Mouse (Mus musculus) ES-E14 (cell line): ENCODE data around the gene Wap. TPM values are rescaled to one million over a fixed set of nuclear protein-coding genes. Genes with fewer than 3 reads are reported as not detected.

ENCODE experiments used
- DNase-seq: peaks from one replicate; pipeline ENCODE4 v3.0.0-alpha.2; 2013; ENCODE audit warnings: low read depth, low spot score
- H3K27ac ChIP-seq: 2 replicates; pipeline ENCODE4 v1.5.1; 2012; ENCODE audit warnings: low read depth, mild to moderate bottlenecking, low read length, moderate library complexity, mixed read lengths; ENCODE audit not compliant: poor library complexity, insufficient read depth, severe bottlenecking
- H3K36me3 ChIP-seq: 2 replicates; pipeline ENCODE4 v1.6.1; 2012; ENCODE audit warnings: mild to moderate bottlenecking, low read length, moderate library complexity, mixed read lengths; ENCODE audit not compliant: control insufficient read depth, poor library complexity, insufficient read depth, severe bottlenecking
- H3K4me1 ChIP-seq, 2 experiments: fragments of 150-350 bp in 1 of 2; sonication (generic) in 1 of 2; 2 replicates each; pipeline ENCODE4 v1.6.1; 2012; ENCODE audit warnings: low read length in 2 of 2, mild to moderate bottlenecking in 1 of 2, mixed read lengths in 1 of 2; ENCODE audit not compliant: control insufficient read depth in 2 of 2, insufficient read depth in 2 of 2, poor library complexity in 1 of 2
- H3K4me3 ChIP-seq, 2 experiments: fragments of 150-350 bp in 1 of 2; sonication (generic) in 1 of 2; 2 replicates each; pipeline ENCODE4 v1.5.1; 2012; ENCODE audit warnings: low read length in 2 of 2, low read depth in 1 of 2, mild to moderate bottlenecking in 1 of 2, mixed read lengths in 1 of 2; ENCODE audit not compliant: insufficient read depth in 1 of 2, poor library complexity in 1 of 2, severe bottlenecking in 1 of 2
- H3K9ac ChIP-seq: 2 replicates; pipeline ENCODE4 v1.6.1; 2012; ENCODE audit warnings: low read depth, mild to moderate bottlenecking, low read length, mixed read lengths; ENCODE audit not compliant: poor library complexity, insufficient read depth, severe bottlenecking
- H3K9me3 ChIP-seq: fragments of 150-350 bp; sonication (generic); 2 replicates; pipeline ENCODE4 v1.6.1; 2012; ENCODE audit warnings: low read depth, mild to moderate bottlenecking, low read length; ENCODE audit not compliant: control insufficient read depth, insufficient read depth
- CHD2 ChIP-seq: IDR thresholded peaks from 2 replicates; pipeline ENCODE4 v1.6.1; 2014; ENCODE audit warnings: mild to moderate bottlenecking, low read depth, low read length, inconsistent platforms
- HCFC1 ChIP-seq: IDR thresholded peaks from 2 replicates; pipeline ENCODE4 v1.6.1; 2012; ENCODE audit warnings: low read length, inconsistent platforms, borderline replicate concordance; ENCODE audit not compliant: insufficient read depth
- MAFK ChIP-seq: IDR thresholded peaks from 2 replicates; pipeline ENCODE4 v1.6.1; 2014; ENCODE audit warnings: mild to moderate bottlenecking, low read depth, low read length, inconsistent platforms; ENCODE audit not compliant: insufficient read depth
- ZC3H11A ChIP-seq: IDR thresholded peaks from 2 replicates; pipeline ENCODE4 v1.6.1; 2012; ENCODE audit warnings: low read depth, mild to moderate bottlenecking, inconsistent platforms, low read length, borderline replicate concordance
- ZNF384 ChIP-seq: IDR thresholded peaks from 2 replicates; pipeline ENCODE4 v1.6.1; 2012; ENCODE audit warnings: low read depth, low read length, inconsistent platforms
- in situ Hi-C, 2 experiments: fragments of 600-800 bp; cut with MboI; formaldehyde crosslinking; loops; one replicate each; pipeline ENCODE4 v1.15.1; 2025; ENCODE audit warnings: low sequenced_read_pairs in 2 of 2, inconsistent platforms in 1 of 2; ENCODE audit not compliant: unreplicated experiment in 2 of 2
- total RNA-seq: library from RNA; depleted of rRNA; stranded (reverse); fragments of 300-350 nt; gene quantifications from 2 replicates; pipeline ENCODE4 v1.2.3, GENCODE M21; 2012; rRNA removed

Gene Wap
- total RNA-seq, 1 experiment, result not detected

DNA sequence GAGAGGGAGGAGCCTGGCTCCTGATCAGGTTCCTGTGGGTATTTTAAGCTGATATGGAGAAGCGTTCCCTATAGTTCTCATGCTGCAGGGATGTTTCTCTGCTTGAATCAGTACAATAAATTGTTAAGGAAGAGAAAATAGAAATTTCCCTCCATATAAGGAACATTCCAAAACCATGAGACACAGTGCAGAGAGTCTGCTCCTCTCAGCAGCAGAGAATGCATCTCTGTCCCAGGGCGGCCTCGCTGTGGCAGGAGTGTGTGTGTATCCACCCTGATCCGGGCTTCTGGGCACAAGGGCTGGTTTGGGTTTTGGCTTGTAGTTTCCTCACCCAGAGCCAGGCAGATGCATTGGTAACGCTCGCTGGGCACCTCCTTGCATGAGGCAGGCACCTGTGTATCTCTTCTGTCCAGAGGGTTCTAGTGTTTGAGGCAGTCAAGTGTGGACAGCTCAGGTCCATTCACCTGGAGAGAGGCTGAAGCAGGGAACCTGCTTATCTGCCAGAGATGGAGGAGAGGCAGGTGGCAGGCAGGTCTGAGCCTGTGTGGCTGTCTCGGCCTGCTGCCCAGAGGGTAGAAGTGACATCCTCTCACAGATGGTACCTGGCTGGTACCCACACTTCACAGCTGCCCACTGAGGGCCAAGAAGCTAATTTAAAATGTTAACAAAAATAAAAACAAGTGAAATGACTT is 51.0 kb downstream of the Wap start:
- TF ChIP-seq CHD2 (no peak), ZC3H11A (no peak), HCFC1 (no peak)
- no peak overlapping the region for H3K9ac ChIP-seq
- no peaks in the 10 kb centered on the region for H3K9me3 ChIP-seq
- peaks cover 3% of the 10 kb centered on the region; the same call in 1 of the 2 replicates for H3K36me3 ChIP-seq
- in situ Hi-C loops, result no loop called here
- H3K27ac ChIP-seq, result no peak overlapping the region
- peaks cover 3 to 8% of the 10 kb centered on the region in 2 experiments; a peak in 1 of 4 replicates for H3K4me1 ChIP-seq
- H3K4me3 ChIP-seq, result no peak overlapping the region
- no peak for DNase-seq

GRCm38 (mm10) chr11:6586660-6587059 is 51.8 kb downstream of the Wap start:
- no peak overlapping the region for H3K4me3 ChIP-seq

DNA sequence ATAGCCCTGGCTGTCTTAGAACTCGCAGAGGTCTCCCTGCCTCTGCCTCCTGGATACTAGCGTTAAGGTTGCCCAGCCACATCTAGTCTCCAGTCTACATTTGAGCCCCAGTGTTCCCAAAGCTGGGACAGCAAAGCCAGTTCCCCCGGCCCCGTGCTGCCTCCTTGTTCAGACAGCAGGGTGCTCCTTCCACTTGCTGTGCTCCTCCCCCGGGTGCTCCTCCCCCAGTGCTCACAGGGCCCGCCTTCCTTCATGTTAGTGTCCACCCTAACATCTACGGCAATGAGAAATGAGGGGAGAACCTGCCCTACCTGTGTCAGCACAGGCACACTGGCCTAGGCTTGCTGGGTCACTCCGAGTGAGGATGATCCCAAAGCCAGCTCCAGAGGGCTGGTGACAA is 52.7 kb downstream of the Wap start:
- TF ChIP-seq ZNF384, result no peak
- no peak for TF ChIP-seq MAFK
- TF ChIP-seq HCFC1, result no peak
- no peak for TF ChIP-seq ZC3H11A
- no peak for TF ChIP-seq CHD2
- Histone ChIP-seq H3K4me1 (0 out of 4 replicates have a peak, but pooled peaks cover under 1 to 4% of the 10 kb centered on the region in 2 experiments), H3K9me3 (no peaks in the 10 kb centered on the region), H3K36me3 (peaks cover 3% of the 10 kb centered on the region; the same call in 1 of the 2 replicates), H3K27ac (no peak overlapping the region), H3K4me3 (no peak overlapping the region), H3K9ac (no peak overlapping the region)
- no peak for DNase-seq
- in situ Hi-C loops, result no loop called here

More at GRCm38 (mm10) chr11:6586660-6587059, 51.8 kb downstream of the Wap start:
- TF ChIP-seq ZNF384 (0 out of 2 replicates have a peak, but pooled peaks have one; percentile 43), ZC3H11A (no peak)
- in situ Hi-C loops, result no loop called here
- H3K36me3 ChIP-seq, result peaks cover 3% of the 10 kb centered on the region; the same call in 1 of the 2 replicates
- H3K4me1 ChIP-seq, result peaks cover 3 to 8% of the 10 kb centered on the region in 2 experiments; a peak in 1 of 4 replicates
- H3K27ac ChIP-seq, result no peak overlapping the region
- no peaks in the 10 kb centered on the region for H3K9me3 ChIP-seq
- no peak for DNase-seq
- no peak overlapping the region for H3K9ac ChIP-seq

Other genes starting within 250 kb of the Wap start
- 19.6 and 22.6 TPM in 2 replicates for gene Zmiz2, start 249.6 kb downstream of the Wap start, total RNA-seq
- 4,715 and 6,168 TPM in 2 replicates for gene Ppia, start 223.2 kb downstream of the Wap start, total RNA-seq
- 192 and 294 TPM in 2 replicates for gene H2afv, start 194.2 kb downstream of the Wap start, total RNA-seq
- 39.7 and 49.8 TPM in 2 replicates for gene Purb, start 162.7 kb downstream of the Wap start, total RNA-seq
- 11.6 TPM in 2 replicates for gene Myo1g, start 117.7 kb downstream of the Wap start, total RNA-seq
- 27.8 and 36.7 TPM in 2 replicates for gene Ccm2, start 91.8 kb downstream of the Wap start, total RNA-seq
- gene Nacad, start 32.6 kb downstream of the Wap start, total RNA-seq, result 0.85 and 1.4 TPM in 2 replicates
- gene Tbrg4, start 12.6 kb downstream of the Wap start, total RNA-seq, result 178 and 226 TPM in 2 replicates
- 24.1 and 47.9 TPM in 2 replicates for gene Ramp3, start 19.9 kb upstream of the Wap start, total RNA-seq
- gene Gm11983, start 199.0 kb upstream of the Wap start, total RNA-seq, result not detected in 2 replicates